Mouse (Mus musculus): ENCODE results near the gene Ifnb1. TPM values are rescaled to one million over a fixed set of nuclear protein-coding genes. Genes with fewer than 3 reads are reported as not detected.

Ifnb1 gene
- polyA plus RNA-seq, 1 experiment: not detected

GRCm38 (mm10) chr4:88489622-88490021 lies 33.0 kb downstream of the Ifnb1 start:
- Histone ChIP-seq H3K27ac (ENCODE audit: control insufficient read depth, insufficient read depth, low read length) (no peak overlapping the region), H3K4me1 (replicated peaks; ENCODE audit: control insufficient read depth, insufficient read depth, low read length) (no peaks in the 10 kb centered on the region), H3K27me3 (ENCODE audit: control insufficient read depth, insufficient read depth, low read length) (no peaks in the 10 kb centered on the region), H3K36me3 (ENCODE audit: control insufficient read depth, insufficient read depth, low read length) (no peaks in the 10 kb centered on the region), H3K4me3 (ENCODE audit: control insufficient read depth, insufficient read depth, low read length) (no peak overlapping the region)
- WGBS: 94% methylated on average over 2 of the region's 2 CpGs
- TF ChIP-seq POLR2A (IDR thresholded peaks at IDR 0.05; ENCODE audit: control insufficient read depth, extremely low read depth, insufficient read depth, low read length, poor library complexity) (no peak), CTCF (IDR thresholded peaks at IDR 0.05; ENCODE audit: borderline replicate concordance, control insufficient read depth, extremely low read depth, insufficient read depth, low read length, poor library complexity) (no peak)
- DNase-seq: no peak

GRCm38 (mm10) chr4:88488107-88488506 lies 34.5 kb downstream of the Ifnb1 start:
- TF ChIP-seq POLR2A (IDR thresholded peaks at IDR 0.05; ENCODE audit: control insufficient read depth, extremely low read depth, insufficient read depth, low read length, poor library complexity) (no peak), CTCF (IDR thresholded peaks at IDR 0.05; ENCODE audit: borderline replicate concordance, control insufficient read depth, extremely low read depth, insufficient read depth, low read length, poor library complexity) (no peak)
- H3K27me3 ChIP-seq (ENCODE audit: control insufficient read depth, insufficient read depth, low read length): no peaks in the 10 kb centered on the region
- 93% methylated on average over 3 of the region's 3 CpGs for WGBS
- no peak overlapping the region for H3K4me3 ChIP-seq (ENCODE audit: control insufficient read depth, insufficient read depth, low read length)
- no peak overlapping the region for H3K27ac ChIP-seq (ENCODE audit: control insufficient read depth, insufficient read depth, low read length)
- DNase-seq: no peak
- no peaks in the 10 kb centered on the region for H3K4me1 ChIP-seq (replicated peaks; ENCODE audit: control insufficient read depth, insufficient read depth, low read length)
- H3K36me3 ChIP-seq (ENCODE audit: control insufficient read depth, insufficient read depth, low read length): no peaks in the 10 kb centered on the region

GRCm38 (mm10) chr4:88480130-88480529 lies 42.4 kb downstream of the Ifnb1 start:
- Histone ChIP-seq H3K4me1 (replicated peaks; ENCODE audit: control insufficient read depth, insufficient read depth, low read length) (no peaks in the 10 kb centered on the region), H3K36me3 (ENCODE audit: control insufficient read depth, insufficient read depth, low read length) (no peaks in the 10 kb centered on the region), H3K27ac (ENCODE audit: control insufficient read depth, insufficient read depth, low read length) (no peak overlapping the region), H3K4me3 (ENCODE audit: control insufficient read depth, insufficient read depth, low read length) (no peak overlapping the region), H3K27me3 (ENCODE audit: control insufficient read depth, insufficient read depth, low read length) (no peaks in the 10 kb centered on the region)
- TF ChIP-seq CTCF (IDR thresholded peaks at IDR 0.05; ENCODE audit: borderline replicate concordance, control insufficient read depth, extremely low read depth, insufficient read depth, low read length, poor library complexity): no peak
- no peak for TF ChIP-seq POLR2A (IDR thresholded peaks at IDR 0.05; ENCODE audit: control insufficient read depth, extremely low read depth, insufficient read depth, low read length, poor library complexity)
- DNase-seq: no peak
- 36% methylated on average over 6 of the region's 6 CpGs for WGBS

- Histone ChIP-seq H3K36me3 (ENCODE audit: control insufficient read depth, insufficient read depth, low read length) (no peaks in the 10 kb centered on the region), H3K27ac (ENCODE audit: control insufficient read depth, insufficient read depth, low read length) (no peak overlapping the region), H3K4me1 (replicated peaks; ENCODE audit: control insufficient read depth, insufficient read depth, low read length) (no peaks in the 10 kb centered on the region), H3K27me3 (ENCODE audit: control insufficient read depth, insufficient read depth, low read length) (no peaks in the 10 kb centered on the region), H3K4me3 (ENCODE audit: control insufficient read depth, insufficient read depth, low read length) (no peak overlapping the region)
- whole genome bisulfite sequencing: 95% methylated on average over 9 of the region's 9 CpGs
- TF ChIP-seq CTCF (IDR thresholded peaks at IDR 0.05; ENCODE audit: borderline replicate concordance, control insufficient read depth, extremely low read depth, insufficient read depth, low read length, poor library complexity) (no peak), POLR2A (IDR thresholded peaks at IDR 0.05; ENCODE audit: control insufficient read depth, extremely low read depth, insufficient read depth, low read length, poor library complexity) (no peak)
- no peak for DNase-seq
Observed at GRCm38 (mm10) chr4:88478809-88479186, 43.8 kb downstream of the Ifnb1 start.

GRCm38 (mm10) chr4:88478177-88478808 lies 44.3 kb downstream of the Ifnb1 start:
- Histone ChIP-seq H3K27me3 (ENCODE audit: control insufficient read depth, insufficient read depth, low read length) (no peaks in the 10 kb centered on the region), H3K4me1 (replicated peaks; ENCODE audit: control insufficient read depth, insufficient read depth, low read length) (no peaks in the 10 kb centered on the region), H3K36me3 (ENCODE audit: control insufficient read depth, insufficient read depth, low read length) (no peaks in the 10 kb centered on the region), H3K27ac (ENCODE audit: control insufficient read depth, insufficient read depth, low read length) (no peak overlapping the region), H3K4me3 (ENCODE audit: control insufficient read depth, insufficient read depth, low read length) (no peak overlapping the region)
- 99% methylated on average over 4 of the region's 4 CpGs for WGBS
- TF ChIP-seq POLR2A (IDR thresholded peaks at IDR 0.05; ENCODE audit: control insufficient read depth, extremely low read depth, insufficient read depth, low read length, poor library complexity) (no peak), CTCF (IDR thresholded peaks at IDR 0.05; ENCODE audit: borderline replicate concordance, control insufficient read depth, extremely low read depth, insufficient read depth, low read length, poor library complexity) (no peak)
- DNase-seq: no peak

GRCm38 (mm10) chr4:88476511-88477210 lies 45.9 kb downstream of the Ifnb1 start:
- TF ChIP-seq CTCF (IDR thresholded peaks at IDR 0.05; ENCODE audit: borderline replicate concordance, control insufficient read depth, extremely low read depth, insufficient read depth, low read length, poor library complexity) (no peak), POLR2A (IDR thresholded peaks at IDR 0.05; ENCODE audit: control insufficient read depth, extremely low read depth, insufficient read depth, low read length, poor library complexity) (no peak)
- no peaks in the 10 kb centered on the region for H3K36me3 ChIP-seq (ENCODE audit: control insufficient read depth, insufficient read depth, low read length)
- H3K4me1 ChIP-seq (replicated peaks; ENCODE audit: control insufficient read depth, insufficient read depth, low read length): no peaks in the 10 kb centered on the region
- no peaks in the 10 kb centered on the region for H3K27me3 ChIP-seq (ENCODE audit: control insufficient read depth, insufficient read depth, low read length)
- H3K27ac ChIP-seq (ENCODE audit: control insufficient read depth, insufficient read depth, low read length): no peak overlapping the region
- WGBS: 91% methylated on average over 4 of the region's 4 CpGs
- no peak overlapping the region for H3K4me3 ChIP-seq (ENCODE audit: control insufficient read depth, insufficient read depth, low read length)
- no peak for DNase-seq

Data from thymus, adult 2 months (tissue).